Mouse (Mus musculus) cortical plate, adult 2 months (tissue): ENCODE measurements around the gene Tcl1. TPM values are rescaled to one million over a fixed set of nuclear protein-coding genes. Genes with fewer than 3 reads are reported as not detected.
"Not testable (repeated sequence)": the region's sequence is repeated elsewhere in the genome, so short reads cannot be mapped to it uniquely, and the experiment has no call there.

Experiments
- H3K27ac ChIP-seq: fragments of 200-500 bp; 2 replicates; pipeline ENCODE4 v1.5.1; 2012; ENCODE audit warnings: low read length, control low read depth, inconsistent platforms; ENCODE audit not compliant: insufficient read depth
- H3K4me1 ChIP-seq: fragments of 200-500 bp; 2 replicates; pipeline ENCODE4 v1.6.1; 2011; ENCODE audit warnings: low read length; ENCODE audit not compliant: control insufficient read depth, insufficient read depth
- H3K4me3 ChIP-seq: fragments of 200-500 bp; 2 replicates; pipeline ENCODE4 v1.5.1; 2011; ENCODE audit warnings: mild to moderate bottlenecking, low read length, control low read depth; ENCODE audit not compliant: insufficient read depth
- CTCF ChIP-seq: fragments of 200-500 bp; IDR thresholded peaks from 2 replicates; pipeline ENCODE4 v1.5.1; 2011; ENCODE audit warnings: mild to moderate bottlenecking, control low read depth, low read length; ENCODE audit not compliant: insufficient read depth; ENCODE audit errors: extremely low read depth
- POLR2A ChIP-seq: fragments of 200-500 bp; IDR thresholded peaks from 2 replicates; pipeline ENCODE4 v1.6.1; 2011; ENCODE audit warnings: mild to moderate bottlenecking, low read length, control low read depth; ENCODE audit not compliant: insufficient read depth; ENCODE audit errors: extremely low read depth
- polyA plus RNA-seq: library from polyadenylated mRNA; depleted of rRNA; stranded (reverse); fragments of >200 nt; gene quantifications from 2 replicates; pipeline ENCODE4 v1.2.3, GENCODE M21; 2012

Tcl1 gene
- polyA plus RNA-seq, 1 experiment = not detected

DNA sequence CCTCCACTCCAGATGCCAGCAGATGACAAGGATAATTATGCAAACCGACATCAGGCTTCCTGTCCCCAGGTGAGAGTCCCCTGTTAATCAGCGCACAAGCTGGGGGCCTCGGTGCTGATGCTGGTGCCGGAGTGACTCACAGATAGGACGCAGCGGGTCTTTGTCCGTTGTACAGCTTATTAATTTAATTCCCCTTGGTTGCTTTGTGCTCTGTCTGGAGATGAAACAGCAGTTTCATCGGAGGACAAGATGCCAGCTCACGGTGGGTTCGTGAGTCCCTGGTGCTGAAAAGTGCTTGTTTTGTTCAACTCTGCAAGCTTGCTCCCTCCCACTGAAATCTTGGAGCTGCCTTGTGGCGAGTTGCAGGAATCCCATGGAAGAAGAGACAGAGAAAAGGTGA is 11.8 kb upstream of the Tcl1 start:
- no peak overlapping the region for H3K27ac ChIP-seq
- no peak overlapping the region for H3K4me3 ChIP-seq
- TF ChIP-seq POLR2A (no peak), CTCF (no peak)
- no peaks in the 10 kb centered on the region for H3K4me1 ChIP-seq

DNA sequence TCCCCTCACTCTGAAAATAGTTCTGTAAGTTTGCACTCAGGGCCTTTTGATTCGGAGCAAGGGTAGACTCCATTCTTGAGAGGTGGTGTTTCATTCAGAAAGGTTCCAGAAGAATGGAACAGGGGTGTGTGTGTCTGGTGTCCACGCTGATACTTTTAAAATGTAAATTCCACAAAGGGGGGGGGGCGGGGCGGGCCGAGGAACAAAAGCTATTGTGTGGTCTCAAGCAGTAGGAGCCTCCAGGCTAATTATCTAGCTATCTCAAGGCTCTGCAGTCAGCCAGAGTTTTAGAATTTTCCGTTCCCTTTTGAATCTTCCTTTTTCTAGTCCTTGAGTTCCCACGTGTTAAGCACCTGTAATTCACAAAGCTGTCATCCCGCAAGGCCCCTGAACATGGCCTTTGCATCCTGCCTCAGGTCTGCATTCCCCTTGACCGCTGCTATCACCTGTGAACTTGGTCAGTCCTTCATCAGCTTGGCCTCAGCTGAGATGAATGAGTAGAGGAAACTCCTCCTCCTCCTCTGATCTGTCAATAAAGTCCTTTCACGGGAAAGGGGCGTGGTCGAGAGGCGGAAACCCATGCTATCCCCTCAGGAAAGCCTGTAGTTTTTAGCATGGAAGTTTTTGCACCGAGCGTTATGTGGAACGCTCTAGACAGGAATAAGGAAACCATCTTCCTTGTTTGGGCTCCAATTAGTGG is 2.2 kb upstream of the Tcl1 start:
- Histone ChIP-seq H3K4me1 (no peaks in the 10 kb centered on the region), H3K27ac (no peak overlapping the region), H3K4me3 (no peak overlapping the region)
- TF ChIP-seq CTCF (no peak), POLR2A (no peak)

GRCm38 (mm10) chr12:105217101-105217760 is 5.4 kb downstream of the Tcl1 start:
- H3K4me1 ChIP-seq = no peaks in the 10 kb centered on the region
- H3K4me3 ChIP-seq = no peak overlapping the region
- H3K27ac ChIP-seq = no peak overlapping the region
- TF ChIP-seq POLR2A (no peak), CTCF (no peak)

- H3K4me3 ChIP-seq = no peak overlapping the region
- no peak for TF ChIP-seq POLR2A
- TF ChIP-seq CTCF = no peak
- no peaks in the 10 kb centered on the region for H3K4me1 ChIP-seq
- H3K27ac ChIP-seq = no peak overlapping the region
These were observed 13.4 kb downstream of the Tcl1 start for GRCm38 (mm10) chr12:105209231-105209630.

GRCm38 (mm10) chr12:105208441-105208840 is 14.2 kb downstream of the Tcl1 start:
- TF ChIP-seq CTCF = no peak
- no peak for TF ChIP-seq POLR2A
- no peaks in the 10 kb centered on the region for H3K4me1 ChIP-seq

GRCm38 (mm10) chr12:105207071-105207470 is 15.5 kb downstream of the Tcl1 start:
- Histone ChIP-seq H3K4me3 (no peak overlapping the region), H3K4me1 (no peaks in the 10 kb centered on the region), H3K27ac (no peak overlapping the region)
- no peak for TF ChIP-seq POLR2A
- TF ChIP-seq CTCF = no peak

More at GRCm38 (mm10) chr12:105208441-105208840, 14.2 kb downstream of the Tcl1 start:
- Histone ChIP-seq H3K4me3 (no peak overlapping the region), H3K27ac (no peak overlapping the region)

- H3K4me3 ChIP-seq, H3K27ac ChIP-seq, H3K4me1 ChIP-seq: not testable (repeated sequence)
These were observed 20.9 kb downstream of the Tcl1 start, which contains the start of gene Tcl1b4 for GRCm38 (mm10) chr12:105201657-105202056. Tcl1b4 (plus strand) TSS chr12:105201957.

- not testable (repeated sequence) for H3K4me1 ChIP-seq, H3K27ac ChIP-seq, H3K4me3 ChIP-seq
These were observed 22.7 kb downstream of the Tcl1 start for GRCm38 (mm10) chr12:105199684-105200497.

- H3K27ac ChIP-seq, H3K4me3 ChIP-seq, H3K4me1 ChIP-seq: not testable (repeated sequence)
These were observed 31.9 kb downstream of the Tcl1 start, which contains the start of gene Tcl1b3 for GRCm38 (mm10) chr12:105190743-105191142. Tcl1b3 (plus strand) TSS chr12:105191043.

DNA sequence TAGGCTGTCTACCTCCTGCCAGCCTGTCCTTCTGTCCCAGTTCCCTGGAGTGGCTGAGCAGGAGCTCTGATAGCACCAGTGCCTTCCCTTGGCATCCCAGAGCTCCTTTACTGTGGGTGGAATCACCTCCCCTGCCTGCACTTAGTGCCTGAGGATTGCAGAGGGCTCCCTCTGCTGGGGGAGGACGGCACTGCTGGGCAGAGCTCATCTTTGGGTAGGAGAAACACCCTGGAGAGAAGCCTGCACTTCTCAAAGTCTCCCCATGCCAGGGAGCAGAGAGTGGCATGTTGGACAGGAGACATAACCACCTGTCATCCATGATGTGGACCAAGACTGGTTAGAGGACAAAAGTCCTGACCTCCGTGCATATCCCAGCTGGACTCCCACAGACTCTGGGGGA is 33.6 kb downstream of the Tcl1 start:
- H3K27ac ChIP-seq, H3K4me3 ChIP-seq, H3K4me1 ChIP-seq: not testable (repeated sequence)

DNA sequence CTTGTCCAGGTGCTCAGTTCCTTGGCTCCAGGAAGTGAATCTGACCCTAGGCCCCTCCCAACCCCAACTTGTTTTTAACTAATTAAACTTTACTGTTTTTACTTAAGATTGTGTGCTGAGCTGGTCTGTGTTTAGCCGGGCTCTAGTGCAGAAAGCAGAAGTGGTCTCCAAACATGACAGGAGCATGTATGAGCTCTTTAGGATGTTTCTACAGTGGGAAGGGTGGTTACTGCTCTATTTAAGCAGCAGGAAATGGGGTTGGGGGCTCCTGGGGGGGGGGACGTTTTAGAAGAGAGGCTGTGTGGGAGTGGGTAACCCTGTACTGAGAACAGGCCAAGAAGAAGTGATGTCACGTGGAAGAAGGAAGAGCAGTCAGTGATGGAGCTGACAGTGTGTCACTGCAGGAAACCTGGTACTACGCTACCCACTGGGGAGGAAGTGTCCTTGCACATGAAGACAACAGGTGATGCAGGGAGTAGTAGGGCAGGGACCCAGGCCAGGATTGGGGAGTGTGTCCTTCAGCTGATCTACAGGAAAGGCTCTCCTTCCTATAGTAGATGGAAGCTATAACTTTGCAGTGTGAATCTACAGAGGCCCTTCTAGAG is 41.5 kb downstream of the Tcl1 start:
- not testable (repeated sequence) for H3K27ac ChIP-seq, H3K4me3 ChIP-seq, H3K4me1 ChIP-seq

GRCm38 (mm10) chr12:105176044-105176443 is 46.5 kb downstream of the Tcl1 start, which contains the start of gene Tcl1b5:
Tcl1b5 (plus strand) TSS chr12:105176344.
- H3K27ac ChIP-seq, H3K4me1 ChIP-seq, H3K4me3 ChIP-seq: not testable (repeated sequence)

DNA sequence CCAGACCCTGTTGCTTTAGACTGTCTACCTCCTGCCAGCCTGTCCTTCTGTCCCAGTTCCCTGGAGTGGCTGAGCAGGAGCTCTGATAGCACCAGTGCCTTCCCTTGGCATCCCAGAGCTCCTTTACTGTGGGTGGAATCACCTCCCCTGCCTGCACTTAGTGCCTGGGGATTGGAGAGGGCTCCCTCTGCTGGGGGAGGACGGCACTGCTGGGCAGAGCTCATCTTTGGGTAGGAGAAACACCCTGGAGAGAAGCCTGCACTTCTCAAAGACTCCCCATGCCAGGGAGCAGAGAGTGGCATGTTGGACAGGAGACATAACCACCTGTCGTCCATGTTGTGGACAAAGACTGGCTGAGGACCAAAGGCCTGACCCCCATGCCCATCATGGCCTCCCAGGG is 48.3 kb downstream of the Tcl1 start:
- not testable (repeated sequence) for H3K4me3 ChIP-seq, H3K27ac ChIP-seq, H3K4me1 ChIP-seq
